Mouse (Mus musculus) B cell, adult 62 days (primary cell): Measurements from ENCODE around the gene Ube2a. TPM values are rescaled to one million over a fixed set of nuclear protein-coding genes. Genes with fewer than 3 reads are reported as not detected.

Source experiments
- total RNA-seq: library from RNA; stranded (reverse); gene quantifications from 4 replicates; pipeline ENCODE4 v1.2.4, GENCODE M21; 2023

Gene Ube2a
- total RNA-seq, result 69.3 to 88.1 TPM (median 80.3 TPM) in 4 replicates

GRCm38 (mm10) chrX:36873765-36874164 is at the start of gene Ube2a, which contains the start of gene C330007P06Rik:
TSS of gene Ube2a (plus strand) at chrX:36873900.
TSS of gene C330007P06Rik (minus strand) at chrX:36874111.

GRCm38 (mm10) chrX:36902321-36903114 is 28.8 kb downstream of the Ube2a start, which contains the start of gene Nkrf:
TSS of gene Nkrf (minus strand) at chrX:36902899.

Other genes starting within 250 kb of the Ube2a start
- 2.7 to 3.5 TPM (median 3.1 TPM) in 4 replicates for gene Akap17b, start 228.5 kb upstream of the Ube2a start, total RNA-seq
- gene Slc25a43, start 130.2 kb upstream of the Ube2a start, total RNA-seq, result 0.54 to 0.89 TPM in 2 of 4 replicates, not detected in the others
- gene Slc25a5, start 78.2 kb upstream of the Ube2a start, total RNA-seq, result 328 to 340 TPM (median 339 TPM) in 4 replicates
- gene C330007P06Rik, start 211 bp downstream of the Ube2a start, total RNA-seq, result 41.7 to 50.5 TPM (median 45.1 TPM) in 4 replicates
- gene Nkrf, start 29.0 kb downstream of the Ube2a start, total RNA-seq, result 11.3 to 14.4 TPM (median 13.4 TPM) in 4 replicates
- gene Sept6, start 117.9 kb downstream of the Ube2a start, total RNA-seq, result 99.3 to 110 TPM (median 108 TPM) in 4 replicates
- gene Sowahd, start 174.9 kb downstream of the Ube2a start, total RNA-seq, result not detected in 4 replicates
- 1,288 to 1,425 TPM (median 1,387 TPM) in 4 replicates for gene Rpl39, start 211.5 kb downstream of the Ube2a start, total RNA-seq
- gene Upf3b, start 236.4 kb downstream of the Ube2a start, total RNA-seq, result 43.7 to 54.3 TPM (median 49.9 TPM) in 4 replicates